Mouse (Mus musculus) heart, postnatal 0 days (tissue): ENCODE data around the gene Lipa.
A peak's percentile ranks its signal among the peaks of the same experiment; 100 is the strongest.

Experiments used
- CTCF ChIP-seq: IDR thresholded peaks from 2 replicates; pipeline ENCODE4 v1.5.1; 2016; ENCODE audit warnings: antibody characterized with exemption, control low read depth, low read depth
- EP300 ChIP-seq: IDR thresholded peaks from 2 replicates; pipeline ENCODE4 v1.6.1; 2016; ENCODE audit warnings: antibody characterized with exemption, low read depth

DNA sequence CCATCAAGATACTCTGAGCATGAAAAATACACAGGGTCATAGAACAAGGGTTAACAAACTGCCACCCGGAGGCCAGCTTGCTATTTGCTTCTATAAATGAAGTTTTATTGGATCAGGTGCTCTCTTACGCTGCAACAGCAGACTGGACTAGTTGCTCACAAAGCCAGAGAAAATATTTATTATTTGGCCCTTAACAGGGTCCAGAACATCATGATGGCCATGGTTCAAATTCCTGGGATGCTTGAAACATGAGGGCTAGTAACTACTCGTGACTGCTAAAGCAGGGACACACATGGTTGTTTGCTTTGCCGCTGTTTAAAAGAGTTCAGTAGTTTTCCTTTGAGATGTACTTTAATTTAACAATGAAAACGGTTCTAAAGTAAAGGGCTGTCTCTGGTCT lies 24.7 kb upstream of the Lipa start:
- no peak for TF ChIP-seq CTCF
- TF ChIP-seq EP300: 0 out of 2 replicates have a peak, but pooled peaks have one; percentile 20
